Mouse (Mus musculus): Measurements from ENCODE around the gene Supt5. TPM values are rescaled to one million over a fixed set of nuclear protein-coding genes. Genes with fewer than 3 reads are reported as not detected.
"Not testable (repeated sequence)": the region's sequence is repeated elsewhere in the genome, so short reads cannot be mapped to it uniquely, and the experiment has no call there.

Gene Supt5
- polyA plus RNA-seq (2012; rRNA removed): 116 and 127 TPM in 2 replicates
- polyA plus RNA-seq (2014; fragmentation: Nextera tagmentation; extraction: Ambion mirVana): 76.2 and 84.4 TPM in 2 replicates

GRCm38 (mm10) chr7:28338108-28338998, at the start of gene Supt5:
Gene Supt5 (minus strand): TSS chr7:28338746.
- peak; percentile 71; the same call in 1 of the 2 replicates for TF ChIP-seq POLR2A (IDR thresholded peaks at IDR 0.05; ENCODE audit: borderline replicate concordance, extremely low read depth, insufficient read depth, insufficient read length)
- Histone ChIP-seq H3K36me3 (ENCODE audit: control insufficient read depth, insufficient read depth, low read length) (peaks cover 9% of the 10 kb centered on the region; the same call in 1 of the 2 replicates), H3K9me3 (ENCODE audit: control insufficient read depth, low read length) (no peaks in the 10 kb centered on the region), H3K27me3 (ENCODE audit: control insufficient read depth, insufficient read depth, low read length) (no peaks in the 10 kb centered on the region), H3K27ac (replicated peaks; ENCODE audit: low read depth, low read length) (peak within 1 kb of the TSS; percentile 87), H3K4me2 (replicated peaks; ENCODE audit: low read depth, low read length, severe bottlenecking) (peak within 1 kb of the TSS; percentile 62), H3K4me1 (ENCODE audit: control insufficient read depth, insufficient read depth, low read length) (peaks cover 8% of the 10 kb centered on the region; the same call in 1 of the 2 replicates), H3K4me3 (replicated peaks; ENCODE audit: low read length) (peak within 1 kb of the TSS; percentile 100), H3K9ac (ENCODE audit: low read depth, low read length, severe bottlenecking) (peak within 1 kb of the TSS; percentile 96)
- peak; percentile 99 for DNase-seq (ENCODE audit: low spot score)
- under 1% methylated on average over 75 of the region's 77 CpGs for WGBS
- peak; percentile 99 for ATAC-seq (ENCODE audit: low FRiP score, low read depth)

- Histone ChIP-seq H3K36me3 (ENCODE audit: control insufficient read depth, insufficient read depth, low read length) (peaks cover 32% of the 10 kb centered on the region), H3K4me1 (ENCODE audit: control insufficient read depth, insufficient read depth, low read length) (peaks cover 16% of the 10 kb centered on the region)
- DNase-seq (ENCODE audit: low spot score); H3K9me3 ChIP-seq (ENCODE audit: control insufficient read depth, low read length); ATAC-seq (ENCODE audit: low FRiP score, low read depth); H3K27ac ChIP-seq (replicated peaks; ENCODE audit: low read depth, low read length); H3K4me3 ChIP-seq (replicated peaks; ENCODE audit: low read length); H3K9ac ChIP-seq (ENCODE audit: low read depth, low read length, severe bottlenecking); H3K27me3 ChIP-seq (ENCODE audit: control insufficient read depth, insufficient read depth, low read length); H3K4me2 ChIP-seq (replicated peaks; ENCODE audit: low read depth, low read length, severe bottlenecking): not testable (repeated sequence)
- WGBS: 88% methylated on average over 7 of the region's 7 CpGs
Observed at GRCm38 (mm10) chr7:28387384-28387783, 48.8 kb upstream of the Supt5 start.

DNA sequence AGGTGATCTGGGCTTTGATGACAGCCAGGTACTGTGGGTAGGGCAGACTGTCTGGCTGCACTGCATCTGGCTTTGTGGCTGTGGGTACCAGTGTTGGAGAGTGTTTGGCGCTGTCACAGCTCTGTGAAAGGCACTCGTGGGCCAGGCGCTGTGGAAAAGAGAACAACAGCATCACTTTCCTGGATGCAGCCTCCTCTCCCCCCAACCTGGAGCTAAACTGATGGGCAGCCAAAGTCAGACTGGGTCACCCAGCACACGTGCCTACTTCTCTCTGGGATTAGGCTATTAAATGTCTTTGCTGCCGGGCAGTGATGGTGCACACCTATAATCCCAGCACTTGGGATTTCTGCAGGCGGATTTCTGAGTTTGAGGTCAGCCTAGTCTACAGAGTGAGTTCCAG, 48.3 kb upstream of the Supt5 start:
- not testable (repeated sequence) for H3K4me3 ChIP-seq (replicated peaks; ENCODE audit: low read length); H3K9ac ChIP-seq (ENCODE audit: low read depth, low read length, severe bottlenecking); H3K27me3 ChIP-seq (ENCODE audit: control insufficient read depth, insufficient read depth, low read length); H3K9me3 ChIP-seq (ENCODE audit: control insufficient read depth, low read length); H3K4me2 ChIP-seq (replicated peaks; ENCODE audit: low read depth, low read length, severe bottlenecking); DNase-seq (ENCODE audit: low spot score); ATAC-seq (ENCODE audit: low FRiP score, low read depth); H3K27ac ChIP-seq (replicated peaks; ENCODE audit: low read depth, low read length)
- Histone ChIP-seq H3K36me3 (ENCODE audit: control insufficient read depth, insufficient read depth, low read length) (peaks cover 32% of the 10 kb centered on the region), H3K4me1 (ENCODE audit: control insufficient read depth, insufficient read depth, low read length) (peaks cover 20% of the 10 kb centered on the region)
- 76% methylated on average over 6 of the region's 6 CpGs for WGBS

GRCm38 (mm10) chr7:28386462-28386861, 47.9 kb upstream of the Supt5 start:
- H3K27me3 ChIP-seq (ENCODE audit: control insufficient read depth, insufficient read depth, low read length): no peaks in the 10 kb centered on the region

GRCm38 (mm10) chr7:28386007-28386406, 47.5 kb upstream of the Supt5 start:
- no peak for DNase-seq (ENCODE audit: low spot score)
- Histone ChIP-seq H3K36me3 (ENCODE audit: control insufficient read depth, insufficient read depth, low read length) (peaks cover 32% of the 10 kb centered on the region), H3K4me1 (ENCODE audit: control insufficient read depth, insufficient read depth, low read length) (peaks cover 24% of the 10 kb centered on the region), H3K4me3 (replicated peaks; ENCODE audit: low read length) (no peak overlapping the region), H3K4me2 (replicated peaks; ENCODE audit: low read depth, low read length, severe bottlenecking) (no peak overlapping the region), H3K27me3 (ENCODE audit: control insufficient read depth, insufficient read depth, low read length) (no peaks in the 10 kb centered on the region), H3K27ac (replicated peaks; ENCODE audit: low read depth, low read length) (no peak overlapping the region), H3K9me3 (ENCODE audit: control insufficient read depth, low read length) (no peaks in the 10 kb centered on the region), H3K9ac (ENCODE audit: low read depth, low read length, severe bottlenecking) (no peak overlapping the region)
- TF ChIP-seq POLR2A (IDR thresholded peaks at IDR 0.05; ENCODE audit: borderline replicate concordance, extremely low read depth, insufficient read depth, insufficient read length): no peak
- no peak for ATAC-seq (ENCODE audit: low FRiP score, low read depth)
- WGBS: 80% methylated on average over 7 of the region's 7 CpGs

More at GRCm38 (mm10) chr7:28386462-28386861, 47.9 kb upstream of the Supt5 start:
- Histone ChIP-seq H3K4me2 (replicated peaks; ENCODE audit: low read depth, low read length, severe bottlenecking) (no peak overlapping the region), H3K4me3 (replicated peaks; ENCODE audit: low read length) (no peak overlapping the region), H3K27ac (replicated peaks; ENCODE audit: low read depth, low read length) (no peak overlapping the region), H3K4me1 (ENCODE audit: control insufficient read depth, insufficient read depth, low read length) (peaks cover 20% of the 10 kb centered on the region), H3K9ac (ENCODE audit: low read depth, low read length, severe bottlenecking) (no peak overlapping the region), H3K9me3 (ENCODE audit: control insufficient read depth, low read length) (no peaks in the 10 kb centered on the region), H3K36me3 (ENCODE audit: control insufficient read depth, insufficient read depth, low read length) (peaks cover 32% of the 10 kb centered on the region)
- WGBS: 5% methylated on average over 4 of the region's 4 CpGs
- DNase-seq (ENCODE audit: low spot score): peak; percentile 86
- TF ChIP-seq POLR2A (IDR thresholded peaks at IDR 0.05; ENCODE audit: borderline replicate concordance, extremely low read depth, insufficient read depth, insufficient read length): no peak
- peak; percentile 67 for ATAC-seq (ENCODE audit: low FRiP score, low read depth)

All from limb, embryonic 14.5 days (tissue).